Mouse (Mus musculus) ovary, adult 18-20 months (tissue): ENCODE measurements around the gene Ptpn23.
A peak's percentile ranks its signal among the peaks of the same experiment; 100 is the strongest.
"Not testable (repeated sequence)": the region's sequence is repeated elsewhere in the genome, so short reads cannot be mapped to it uniquely, and the experiment has no call there.

Experiments
- DNase-seq: peaks from one replicate; pipeline ENCODE4 v3.0.0; 2022; ENCODE audit warnings: low spot score, mixed read lengths

Gene Ptpn23

GRCm38 (mm10) chr9:110408099-110408773 is at the start of gene Ptpn23:
Gene Ptpn23, minus strand, starts transcription at chr9:110408213.
- peak; percentile 92 for DNase-seq

GRCm38 (mm10) chr9:110452523-110452922 is 44.5 kb upstream of the Ptpn23 start:
- DNase-seq = no peak

GRCm38 (mm10) chr9:110448857-110449617 is 41.0 kb upstream of the Ptpn23 start:
- DNase-seq = peak; percentile 11

- DNase-seq = no peak
These were observed 40.3 kb upstream of the Ptpn23 start for GRCm38 (mm10) chr9:110448356-110448755.

GRCm38 (mm10) chr9:110440559-110440958 is 32.5 kb upstream of the Ptpn23 start:
- no peak for DNase-seq

- no peak for DNase-seq
These were observed 32.0 kb upstream of the Ptpn23 start for GRCm38 (mm10) chr9:110440049-110440448.

- no peak for DNase-seq
These were observed 28.0 kb upstream of the Ptpn23 start for GRCm38 (mm10) chr9:110436041-110436440.

- no peak for DNase-seq
These were observed 25.0 kb upstream of the Ptpn23 start for GRCm38 (mm10) chr9:110433045-110433444.

GRCm38 (mm10) chr9:110431241-110431640 is 23.2 kb upstream of the Ptpn23 start:
- no peak for DNase-seq

GRCm38 (mm10) chr9:110419511-110420112 is 11.6 kb upstream of the Ptpn23 start, which contains the start of gene Ngp:
Gene Ngp, plus strand, starts transcription at chr9:110419747.
- DNase-seq = no peak

- no peak for DNase-seq
These were observed 5.8 kb upstream of the Ptpn23 start for GRCm38 (mm10) chr9:110413785-110414184.

- no peak for DNase-seq
These were observed 4.9 kb upstream of the Ptpn23 start for GRCm38 (mm10) chr9:110412926-110413325.

- DNase-seq = peak; percentile 50
These were observed 3.2 kb upstream of the Ptpn23 start for GRCm38 (mm10) chr9:110410908-110411887.

GRCm38 (mm10) chr9:110407311-110408098 is 508 bp downstream of the Ptpn23 start:
- no peak for DNase-seq

GRCm38 (mm10) chr9:110403240-110403639 is 4.8 kb downstream of the Ptpn23 start:
- DNase-seq = not testable (repeated sequence)

GRCm38 (mm10) chr9:110402731-110403130 is 5.3 kb downstream of the Ptpn23 start:
- no peak for DNase-seq

- DNase-seq = peak; percentile 69
These were observed 7.4 kb downstream of the Ptpn23 start for GRCm38 (mm10) chr9:110400650-110401049.

- no peak for DNase-seq
These were observed 14.7 kb downstream of the Ptpn23 start for GRCm38 (mm10) chr9:110393295-110393694.

- peak; percentile 73 for DNase-seq
These were observed 17.2 kb downstream of the Ptpn23 start for GRCm38 (mm10) chr9:110390843-110391242.

- no peak for DNase-seq
These were observed 20.0 kb downstream of the Ptpn23 start for GRCm38 (mm10) chr9:110388011-110388410.
